Mouse (Mus musculus) liver, adult 2 months (tissue): ENCODE measurements around the gene Pex6. TPM values are rescaled to one million over a fixed set of nuclear protein-coding genes. Genes with fewer than 3 reads are reported as not detected.
A peak's percentile ranks its signal among the peaks of the same experiment; 100 is the strongest.

Source experiments
- DNase-seq: peaks from one replicate; pipeline ENCODE4 v3.0.0-alpha.2; 2011; ENCODE audit warnings: low read depth, low spot score; ENCODE audit errors: extremely low read depth
- H3K27ac ChIP-seq: fragments of 200-500 bp; replicated peaks from 2 replicates; pipeline ENCODE4 v1.5.1; 2012; ENCODE audit warnings: low read depth, mild to moderate bottlenecking, control low read depth, inconsistent platforms, low read length; ENCODE audit not compliant: insufficient read depth
- H3K27me3 ChIP-seq: fragments of 200-500 bp; 2 replicates; pipeline ENCODE4 v1.6.1; 2012; ENCODE audit warnings: mild to moderate bottlenecking, moderate library complexity, low read length, inconsistent platforms; ENCODE audit not compliant: control insufficient read depth, insufficient read depth
- H3K36me3 ChIP-seq: fragments of 200-500 bp; 2 replicates; pipeline ENCODE4 v1.6.1; 2012; ENCODE audit warnings: low read length, inconsistent platforms; ENCODE audit not compliant: control insufficient read depth, insufficient read depth
- H3K4me1 ChIP-seq: fragments of 200-500 bp; 2 replicates; pipeline ENCODE4 v1.6.1; 2011; ENCODE audit warnings: low read length; ENCODE audit not compliant: control insufficient read depth, insufficient read depth
- H3K4me3 ChIP-seq: fragments of 200-500 bp; 2 replicates; pipeline ENCODE4 v1.5.1; 2011; ENCODE audit warnings: low read depth, mild to moderate bottlenecking, control low read depth, low read length, moderate library complexity; ENCODE audit not compliant: insufficient read depth
- H3K79me2 ChIP-seq: fragments of 200-500 bp; 2 replicates; pipeline ENCODE4 v1.6.1; 2012; ENCODE audit warnings: inconsistent platforms, mild to moderate bottlenecking, low read length, moderate library complexity; ENCODE audit not compliant: control insufficient read depth, insufficient read depth
- H3K9ac ChIP-seq: fragments of 200-500 bp; 2 replicates; pipeline ENCODE4 v1.6.1; 2012; ENCODE audit warnings: low read depth, mild to moderate bottlenecking, control low read depth, inconsistent platforms, low read length
- CTCF ChIP-seq: fragments of 200-500 bp; IDR thresholded peaks from 2 replicates; pipeline ENCODE4 v1.5.1; 2011; ENCODE audit warnings: low read depth, low read length, control low read depth
- POLR2A ChIP-seq: fragments of 200-500 bp; IDR thresholded peaks from 2 replicates; pipeline ENCODE4 v1.6.1; 2011; ENCODE audit warnings: low read length, control low read depth; ENCODE audit not compliant: insufficient read depth; ENCODE audit errors: extremely low read depth
- WGBS: fragments of 180-500 bp; shearing (Covaris S2); methylation state at CpG from one replicate; pipeline ENCODE4 v1.1.7; 2018; 5-methylcytosine and 5-hydroxymethylcytosine counted together
- polyA plus RNA-seq: library from polyadenylated mRNA; depleted of rRNA; stranded (reverse); fragments of >200 nt; gene quantifications from 2 replicates; pipeline ENCODE4 v1.2.3, GENCODE M21; 2012
- total RNA-seq: library from RNA; depleted of rRNA; stranded (reverse); fragments of >200 nt; gene quantifications from 2 replicates; pipeline ENCODE4 v1.2.3, GENCODE M21; 2014

The Pex6 gene
- total and polyA plus RNA-seq, 2 experiments, result 39.5 to 104 TPM

DNA sequence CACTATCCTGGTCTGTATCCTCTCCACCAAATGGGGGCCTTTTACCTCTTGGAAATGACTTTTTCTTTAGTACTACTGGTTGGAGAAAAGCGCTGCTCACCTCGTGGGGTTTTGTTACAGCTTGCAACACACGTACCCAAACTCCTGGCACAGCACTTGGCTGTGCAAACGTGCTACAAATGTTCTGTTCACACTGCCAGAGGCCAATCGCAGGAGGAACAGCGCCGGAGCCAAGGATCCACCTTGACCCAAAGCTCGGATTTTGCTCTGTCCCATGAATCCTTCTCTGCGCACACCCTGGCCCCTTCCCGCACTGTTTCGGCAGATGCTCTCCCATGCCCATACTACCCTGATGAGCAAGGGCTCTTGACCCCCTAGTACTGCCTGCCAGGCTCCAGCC lies 17.2 kb downstream of the Pex6 start:
- TF ChIP-seq CTCF, result no peak
- peak; percentile 31; the same call in 1 of the 2 replicates for TF ChIP-seq POLR2A
- H3K79me2 ChIP-seq, result no peaks in the 10 kb centered on the region
- WGBS, result 9% methylated on average over 11 of the region's 11 CpGs
- DNase-seq, result peak; percentile 72
- peaks cover 10% of the 10 kb centered on the region for H3K36me3 ChIP-seq
- H3K9ac ChIP-seq, result peak overlapping the region; percentile 93
- H3K27ac ChIP-seq, result peak overlapping the region; percentile 98
- peaks cover 11% of the 10 kb centered on the region for H3K4me1 ChIP-seq
- peak overlapping the region; percentile 83 for H3K4me3 ChIP-seq
- H3K27me3 ChIP-seq, result no peaks in the 10 kb centered on the region

GRCm38 (mm10) chr17:46728904-46729318 lies 17.6 kb downstream of the Pex6 start, which contains the start of gene Gnmt:
Gene Gnmt, minus strand, starts transcription at chr17:46729168.
- H3K4me3 ChIP-seq, result peak within 1 kb of the TSS; percentile 83
- H3K27ac ChIP-seq, result peak within 1 kb of the TSS; percentile 98
- WGBS, result 16% methylated on average over 24 of the region's 24 CpGs
- no peaks in the 10 kb centered on the region for H3K27me3 ChIP-seq
- peak; percentile 94 for DNase-seq
- no peaks in the 10 kb centered on the region for H3K79me2 ChIP-seq
- H3K9ac ChIP-seq, result peak within 1 kb of the TSS; percentile 93
- peaks cover 10% of the 10 kb centered on the region for H3K36me3 ChIP-seq
- TF ChIP-seq CTCF (no peak), POLR2A (peak; percentile 99)
- peaks cover 15% of the 10 kb centered on the region for H3K4me1 ChIP-seq

DNA sequence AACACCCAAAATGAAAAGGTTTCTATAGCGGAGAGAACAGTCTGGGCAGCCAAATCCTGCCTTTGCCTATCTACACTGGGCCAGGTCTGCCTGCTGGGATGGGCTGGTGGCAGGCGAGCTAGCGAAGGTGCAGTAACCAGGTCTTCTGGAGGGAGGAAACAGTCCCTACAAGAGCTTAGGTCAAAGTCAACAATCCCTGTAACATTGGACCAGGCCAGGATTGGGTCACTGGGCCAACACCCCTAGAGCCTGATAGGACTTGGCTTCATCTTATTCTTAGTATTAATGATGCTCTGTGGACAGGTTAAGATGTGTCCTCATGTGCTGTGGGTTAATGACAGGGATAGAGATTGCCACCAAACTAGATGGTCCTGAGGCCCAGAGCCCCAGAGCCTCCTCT lies 22.8 kb downstream of the Pex6 start:
- Histone ChIP-seq H3K27me3 (no peaks in the 10 kb centered on the region), H3K9ac (peak overlapping the region; percentile 49), H3K4me1 (peaks cover 31% of the 10 kb centered on the region), H3K79me2 (no peaks in the 10 kb centered on the region), H3K4me3 (no peak overlapping the region), H3K36me3 (no peaks in the 10 kb centered on the region), H3K27ac (peak overlapping the region; percentile 87)
- TF ChIP-seq POLR2A, result 0 out of 2 replicates have a peak, but pooled peaks have one; percentile 36
- no peak for TF ChIP-seq CTCF
- WGBS, result 42% methylated on average over 3 of the region's 3 CpGs
- DNase-seq, result peak; percentile 95

DNA sequence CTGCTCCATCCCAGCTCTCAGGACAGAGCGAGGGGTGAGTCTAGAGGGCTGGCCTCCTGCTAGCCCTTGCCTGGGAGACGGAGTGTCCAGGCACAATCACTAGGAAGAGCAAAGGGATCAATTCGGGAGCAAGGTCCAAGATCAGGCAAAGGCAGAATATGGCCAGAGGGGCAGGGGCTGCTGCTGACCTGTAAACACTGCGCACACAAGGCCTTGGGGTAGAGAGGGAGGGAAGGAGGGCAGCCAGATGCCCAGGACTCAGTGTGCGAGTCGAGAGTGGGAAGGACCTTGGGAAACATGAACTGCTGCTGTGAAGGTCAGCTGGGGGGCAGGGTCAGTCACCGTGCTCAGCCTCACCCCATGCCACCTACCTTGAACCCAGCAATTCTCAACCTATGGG lies 24.0 kb downstream of the Pex6 start:
- Histone ChIP-seq H3K4me3 (no peak overlapping the region), H3K36me3 (no peaks in the 10 kb centered on the region), H3K79me2 (no peaks in the 10 kb centered on the region), H3K4me1 (peaks cover 26% of the 10 kb centered on the region), H3K27me3 (no peaks in the 10 kb centered on the region), H3K27ac (peak overlapping the region; percentile 87), H3K9ac (peak overlapping the region; percentile 33)
- 21% methylated on average over 7 of the region's 7 CpGs for WGBS
- TF ChIP-seq CTCF, result no peak
- TF ChIP-seq POLR2A, result peak; percentile 42; the same call in 1 of the 2 replicates
- peak; percentile 100 for DNase-seq

- peak; percentile 77 for DNase-seq
- Histone ChIP-seq H3K4me1 (peaks cover 26% of the 10 kb centered on the region), H3K27ac (peak overlapping the region; percentile 86), H3K79me2 (no peaks in the 10 kb centered on the region; the same call in 1 of the 2 replicates), H3K36me3 (no peaks in the 10 kb centered on the region), H3K4me3 (peak overlapping the region; percentile 16; the same call in 1 of the 2 replicates), H3K9ac (peak overlapping the region; percentile 15), H3K27me3 (no peaks in the 10 kb centered on the region)
- TF ChIP-seq CTCF (peak; percentile 89), POLR2A (no peak)
- WGBS, result 41% methylated on average over 10 of the region's 10 CpGs
These were observed 24.9 kb downstream of the Pex6 start for GRCm38 (mm10) chr17:46736160-46736559.

DNA sequence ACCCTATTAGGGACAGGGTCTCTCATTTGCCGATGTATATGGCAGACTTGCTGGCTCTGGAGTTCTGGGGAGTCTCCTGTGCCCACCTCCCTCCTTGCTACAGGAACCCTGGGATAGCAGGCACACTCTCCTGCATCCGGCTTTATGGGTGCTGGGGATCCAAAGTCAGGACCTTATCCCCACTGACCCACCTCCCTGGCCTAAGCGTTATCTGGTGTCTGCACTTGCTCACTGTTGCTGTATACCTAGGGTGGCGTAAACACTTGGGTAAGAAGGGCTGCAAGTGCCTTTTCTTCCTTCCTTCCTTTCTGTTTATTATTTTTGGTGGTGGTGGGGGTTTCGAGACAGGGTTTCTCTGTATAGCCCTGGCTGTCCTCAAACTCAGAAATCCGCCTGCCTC lies 30.0 kb downstream of the Pex6 start:
- H3K27ac ChIP-seq, result no peak overlapping the region
- TF ChIP-seq POLR2A, result no peak
- no peak for TF ChIP-seq CTCF
- H3K4me1 ChIP-seq, result peaks cover 2% of the 10 kb centered on the region
- peaks cover 9% of the 10 kb centered on the region for H3K36me3 ChIP-seq
- no peaks in the 10 kb centered on the region; the same call in 1 of the 2 replicates for H3K79me2 ChIP-seq
- no peak overlapping the region for H3K9ac ChIP-seq
- H3K4me3 ChIP-seq, result no peak overlapping the region
- DNase-seq, result no peak
- WGBS, result 94% methylated on average over 6 of the region's 6 CpGs
- no peaks in the 10 kb centered on the region for H3K27me3 ChIP-seq
